Mouse (Mus musculus): Measurements from ENCODE around the gene Casz1. TPM values are rescaled to one million over a fixed set of nuclear protein-coding genes. Genes with fewer than 3 reads are reported as not detected.

Gene Casz1
- polyA plus RNA-seq, 1 experiment from 2014 or later, result 6.7 TPM

- Histone ChIP-seq H3K9me3 (replicated peaks; ENCODE audit: low read length) (no peaks in the 10 kb centered on the region), H3K27ac (no peak overlapping the region), H3K9ac (ENCODE audit: low read depth, low read length) (no peak overlapping the region), H3K4me2 (ENCODE audit: low read length) (no peak overlapping the region), H3K4me1 (replicated peaks; ENCODE audit: insufficient read depth, low read length) (peaks cover 15% of the 10 kb centered on the region; the same call in 1 of the 2 replicates), H3K36me3 (ENCODE audit: insufficient read depth, low read length) (peaks cover 16% of the 10 kb centered on the region), H3K4me3 (replicated peaks; ENCODE audit: low read depth, low read length) (no peak overlapping the region), H3K27me3 (ENCODE audit: insufficient read depth, low read length) (no peaks in the 10 kb centered on the region)
- WGBS, result 87% methylated on average over 13 of the region's 13 CpGs
- TF ChIP-seq CTCF (IDR thresholded peaks at IDR 0.05; ENCODE audit: low read depth), result no peak
- DNase-seq (ENCODE audit: low spot score), result no peak
- no peak for ATAC-seq (replicated peaks; ENCODE audit: low FRiP score, low read depth)
Observed at GRCm38 (mm10) chr4:148933109-148933508, 128.9 kb downstream of the Casz1 start.

- Histone ChIP-seq H3K4me2 (ENCODE audit: low read length) (no peak overlapping the region), H3K4me1 (replicated peaks; ENCODE audit: insufficient read depth, low read length) (peaks cover 11% of the 10 kb centered on the region; the same call in 1 of the 2 replicates), H3K9me3 (replicated peaks; ENCODE audit: low read length) (no peaks in the 10 kb centered on the region), H3K36me3 (ENCODE audit: insufficient read depth, low read length) (peaks cover 23% of the 10 kb centered on the region), H3K27me3 (ENCODE audit: insufficient read depth, low read length) (no peaks in the 10 kb centered on the region), H3K27ac (no peak overlapping the region), H3K4me3 (replicated peaks; ENCODE audit: low read depth, low read length) (no peak overlapping the region), H3K9ac (ENCODE audit: low read depth, low read length) (no peak overlapping the region)
- no peak for TF ChIP-seq CTCF (IDR thresholded peaks at IDR 0.05; ENCODE audit: low read depth)
- WGBS, result 47% methylated on average over 13 of the region's 13 CpGs
- ATAC-seq (replicated peaks; ENCODE audit: low FRiP score, low read depth), result no peak
- no peak for DNase-seq (ENCODE audit: low spot score)
Observed at GRCm38 (mm10) chr4:148935211-148935610, 131.0 kb downstream of the Casz1 start.

- WGBS, result 90% methylated on average over 12 of the region's 12 CpGs
- no peaks in the 10 kb centered on the region for H3K27me3 ChIP-seq (ENCODE audit: insufficient read depth, low read length)
- H3K4me3 ChIP-seq (replicated peaks; ENCODE audit: low read depth, low read length), result no peak overlapping the region
- H3K4me2 ChIP-seq (ENCODE audit: low read length), result no peak overlapping the region
- H3K9me3 ChIP-seq (replicated peaks; ENCODE audit: low read length), result no peaks in the 10 kb centered on the region
- peaks cover 23% of the 10 kb centered on the region for H3K36me3 ChIP-seq (ENCODE audit: insufficient read depth, low read length)
- DNase-seq (ENCODE audit: low spot score) (no peak), ATAC-seq (replicated peaks; ENCODE audit: low FRiP score, low read depth) (no peak)
- H3K4me1 ChIP-seq (replicated peaks; ENCODE audit: insufficient read depth, low read length), result peaks cover 20% of the 10 kb centered on the region
- TF ChIP-seq CTCF (IDR thresholded peaks at IDR 0.05; ENCODE audit: low read depth), result no peak
- H3K9ac ChIP-seq (ENCODE audit: low read depth, low read length), result no peak overlapping the region
- no peak overlapping the region for H3K27ac ChIP-seq
Observed at GRCm38 (mm10) chr4:148936111-148936510, 131.9 kb downstream of the Casz1 start.

- DNase-seq (ENCODE audit: low spot score) (no peak), ATAC-seq (replicated peaks; ENCODE audit: low FRiP score, low read depth) (no peak)
- no peaks in the 10 kb centered on the region for H3K9me3 ChIP-seq (replicated peaks; ENCODE audit: low read length)
- no peak overlapping the region for H3K4me3 ChIP-seq (replicated peaks; ENCODE audit: low read depth, low read length)
- H3K27ac ChIP-seq, result no peak overlapping the region
- 84% methylated on average over 12 of the region's 12 CpGs for WGBS
- no peaks in the 10 kb centered on the region for H3K27me3 ChIP-seq (ENCODE audit: insufficient read depth, low read length)
- peaks cover 23% of the 10 kb centered on the region for H3K4me1 ChIP-seq (replicated peaks; ENCODE audit: insufficient read depth, low read length)
- H3K36me3 ChIP-seq (ENCODE audit: insufficient read depth, low read length), result peaks cover 23% of the 10 kb centered on the region
- TF ChIP-seq CTCF (IDR thresholded peaks at IDR 0.05; ENCODE audit: low read depth), result no peak
- H3K4me2 ChIP-seq (ENCODE audit: low read length), result no peak overlapping the region
- H3K9ac ChIP-seq (ENCODE audit: low read depth, low read length), result no peak overlapping the region
Observed at GRCm38 (mm10) chr4:148936727-148937126, 132.5 kb downstream of the Casz1 start.

- H3K4me3 ChIP-seq (replicated peaks; ENCODE audit: low read depth, low read length), result no peak overlapping the region
- H3K36me3 ChIP-seq (ENCODE audit: insufficient read depth, low read length), result peaks cover 19% of the 10 kb centered on the region
- H3K27ac ChIP-seq, result no peak overlapping the region
- peaks cover 23% of the 10 kb centered on the region for H3K4me1 ChIP-seq (replicated peaks; ENCODE audit: insufficient read depth, low read length)
- 70% methylated on average over 23 of the region's 26 CpGs for WGBS
- no peak for TF ChIP-seq CTCF (IDR thresholded peaks at IDR 0.05; ENCODE audit: low read depth)
- H3K4me2 ChIP-seq (ENCODE audit: low read length), result no peak overlapping the region
- no peak overlapping the region for H3K9ac ChIP-seq (ENCODE audit: low read depth, low read length)
- no peak for ATAC-seq (replicated peaks; ENCODE audit: low FRiP score, low read depth)
- no peaks in the 10 kb centered on the region for H3K27me3 ChIP-seq (ENCODE audit: insufficient read depth, low read length)
- no peak for DNase-seq (ENCODE audit: low spot score)
- H3K9me3 ChIP-seq (replicated peaks; ENCODE audit: low read length), result no peaks in the 10 kb centered on the region
Observed at GRCm38 (mm10) chr4:148938546-148938945, 134.3 kb downstream of the Casz1 start.

GRCm38 (mm10) chr4:148940674-148941211 lies 136.5 kb downstream of the Casz1 start:
- Histone ChIP-seq H3K36me3 (ENCODE audit: insufficient read depth, low read length) (peaks cover 13% of the 10 kb centered on the region; the same call in 1 of the 2 replicates), H3K27ac (peak overlapping the region; percentile 61), H3K9ac (ENCODE audit: low read depth, low read length) (no peak overlapping the region), H3K27me3 (ENCODE audit: insufficient read depth, low read length) (no peaks in the 10 kb centered on the region), H3K9me3 (replicated peaks; ENCODE audit: low read length) (no peaks in the 10 kb centered on the region), H3K4me1 (replicated peaks; ENCODE audit: insufficient read depth, low read length) (peaks cover 16% of the 10 kb centered on the region), H3K4me3 (replicated peaks; ENCODE audit: low read depth, low read length) (no peak overlapping the region), H3K4me2 (ENCODE audit: low read length) (peak overlapping the region; percentile 14)
- WGBS, result 5% methylated on average over 25 of the region's 25 CpGs
- TF ChIP-seq CTCF (IDR thresholded peaks at IDR 0.05; ENCODE audit: low read depth), result no peak
- ATAC-seq (replicated peaks; ENCODE audit: low FRiP score, low read depth), result peak; percentile 94
- peak; percentile 88 for DNase-seq (ENCODE audit: low spot score)

- Histone ChIP-seq H3K27ac (peak overlapping the region; percentile 61), H3K9me3 (replicated peaks; ENCODE audit: low read length) (no peaks in the 10 kb centered on the region), H3K4me2 (ENCODE audit: low read length) (peak overlapping the region; percentile 14; the same call in 1 of the 2 replicates), H3K4me3 (replicated peaks; ENCODE audit: low read depth, low read length) (no peak overlapping the region), H3K27me3 (ENCODE audit: insufficient read depth, low read length) (no peaks in the 10 kb centered on the region), H3K9ac (ENCODE audit: low read depth, low read length) (no peak overlapping the region), H3K4me1 (replicated peaks; ENCODE audit: insufficient read depth, low read length) (peaks cover 16% of the 10 kb centered on the region), H3K36me3 (ENCODE audit: insufficient read depth, low read length) (peaks cover 9% of the 10 kb centered on the region; the same call in 1 of the 2 replicates)
- 38% methylated on average over 11 of the region's 11 CpGs for WGBS
- ATAC-seq (replicated peaks; ENCODE audit: low FRiP score, low read depth) (no peak), DNase-seq (ENCODE audit: low spot score) (no peak)
- no peak for TF ChIP-seq CTCF (IDR thresholded peaks at IDR 0.05; ENCODE audit: low read depth)
Observed at GRCm38 (mm10) chr4:148941321-148941720, 137.1 kb downstream of the Casz1 start.

Data from kidney, postnatal 0 days (tissue).